ENCODE assay signal across 28 mouse cellular contexts in the genomic region with DNA sequence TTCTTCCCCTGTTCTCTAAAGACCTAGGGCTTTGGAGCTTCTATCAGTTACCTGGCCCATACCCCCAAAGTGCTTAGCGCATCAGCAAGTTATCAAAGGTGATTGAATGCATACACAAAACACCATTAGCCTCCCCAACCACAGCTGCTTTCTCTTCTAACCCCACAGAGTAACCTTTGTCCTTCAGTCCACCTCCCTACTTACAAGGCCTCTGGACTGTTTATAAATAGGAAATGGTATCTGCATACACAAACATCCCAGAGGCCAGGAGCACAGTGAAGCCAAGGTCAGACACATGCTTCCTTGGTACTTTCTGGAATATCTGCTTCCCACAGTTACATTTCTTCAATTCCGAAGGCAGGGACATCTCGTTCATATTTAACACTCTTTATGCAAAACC.
A peak's percentile ranks its signal among the peaks of the same experiment; 100 is the strongest.
DNase-seq lines count a peak whose midpoint lies in the region; ATAC-seq and TF ChIP-seq lines count a peak whose summit lies in the region.
"Had no signal": no experiment of that assay in that cellular context is flagged by ENCODE, and none has a peak within 500 bp of the region (broad histone marks: within the 10 kb centered on the region; RNA-seq: fewer than 3 reads in every experiment).

No protein-coding gene starts in this region.

- H3K4me1 ChIP-seq in heart, embryonic 11.5 days (ENCODE audit: control insufficient read depth, insufficient read depth, low read length), result 0 out of 2 replicates have a peak, but pooled peaks cover 7% of the 10 kb centered on the region
- peaks cover 15% of the 10 kb centered on the region for H3K4me1 ChIP-seq in heart, embryonic 10.5 days
- H3K4me1 ChIP-seq in kidney, adult 2 months (ENCODE audit: control insufficient read depth, insufficient read depth, low read length), result no peaks in the 10 kb centered on the region
- H3K4me1 ChIP-seq in hindbrain, embryonic 14.5 days (replicated peaks; ENCODE audit: control insufficient read depth, insufficient read depth, low read length), result no peaks in the 10 kb centered on the region
- H3K4me1 ChIP-seq: forebrain, embryonic 15.5 days had no signal

- no peaks in the 10 kb centered on the region for H3K36me3 ChIP-seq in heart, embryonic 11.5 days (ENCODE audit: control insufficient read depth, insufficient read depth, low read length)
- no peaks in the 10 kb centered on the region for H3K36me3 ChIP-seq in heart, embryonic 10.5 days
- H3K36me3 ChIP-seq in kidney, adult 2 months (ENCODE audit: control insufficient read depth, insufficient read depth, low read length), result no peaks in the 10 kb centered on the region
- no peaks in the 10 kb centered on the region for H3K36me3 ChIP-seq in hindbrain, embryonic 14.5 days (replicated peaks; ENCODE audit: control insufficient read depth, insufficient read depth)
- H3K36me3 ChIP-seq: embryonic facial prominence, embryonic 13.5 days; forebrain, embryonic 10.5 days; forebrain, embryonic 15.5 days; limb, embryonic 12.5 days had no signal

- no peaks in the 10 kb centered on the region for H3K9me3 ChIP-seq in heart, embryonic 11.5 days (replicated peaks; ENCODE audit: control insufficient read depth, low read length)
- no peaks in the 10 kb centered on the region for H3K9me3 ChIP-seq in heart, embryonic 10.5 days
- no peaks in the 10 kb centered on the region for H3K9me3 ChIP-seq in hindbrain, embryonic 14.5 days (ENCODE audit: control insufficient read depth, low read length)
- H3K9me3 ChIP-seq: embryonic facial prominence, embryonic 13.5 days; forebrain, embryonic 10.5 days; forebrain, embryonic 15.5 days; limb, embryonic 12.5 days had no signal

- no peaks in the 10 kb centered on the region for H3K27me3 ChIP-seq in heart, embryonic 11.5 days (ENCODE audit: control insufficient read depth, insufficient read depth, low read length)
- H3K27me3 ChIP-seq in heart, embryonic 10.5 days (ENCODE audit: insufficient read depth, poor library complexity, severe bottlenecking), result no peaks in the 10 kb centered on the region
- H3K27me3 ChIP-seq in kidney, adult 2 months (replicated peaks; ENCODE audit: control insufficient read depth, insufficient read depth, low read length), result no peaks in the 10 kb centered on the region
- no peaks in the 10 kb centered on the region for H3K27me3 ChIP-seq in hindbrain, embryonic 14.5 days (ENCODE audit: control insufficient read depth, insufficient read depth, low read length)
- H3K27me3 ChIP-seq: CH12.LX; embryonic facial prominence, embryonic 13.5 days; forebrain, embryonic 15.5 days; limb, embryonic 12.5 days had no signal

- no peak for TF ChIP-seq CTCF in kidney, adult 2 months (conservative IDR thresholded peaks at IDR 0.05; ENCODE audit: insufficient read depth, insufficient read length, low read depth, low read length)

- no peak overlapping the region for H3K4me3 ChIP-seq in heart, embryonic 11.5 days (ENCODE audit: low read depth, low read length)
- no peak overlapping the region for H3K4me3 ChIP-seq in heart, embryonic 10.5 days
- H3K4me3 ChIP-seq in kidney, adult 2 months (ENCODE audit: insufficient read depth, low read depth, low read length), result no peak overlapping the region
- no peak overlapping the region for H3K4me3 ChIP-seq in hindbrain, embryonic 14.5 days (replicated peaks; ENCODE audit: low read length)
- H3K4me3 ChIP-seq: embryonic facial prominence, embryonic 13.5 days; forebrain, embryonic 10.5 days; forebrain, embryonic 15.5 days; layer of hippocampus, adult 2 months; left cerebral cortex, adult 2 months; limb, embryonic 12.5 days had no signal

- no peak overlapping the region for H3K9ac ChIP-seq in heart, embryonic 11.5 days (ENCODE audit: low read depth, low read length)
- H3K9ac ChIP-seq in hindbrain, embryonic 14.5 days, result no peak overlapping the region
- H3K9ac ChIP-seq: embryonic facial prominence, embryonic 13.5 days; forebrain, embryonic 15.5 days; limb, embryonic 12.5 days had no signal

- no peak for TF ChIP-seq POLR2A in kidney, adult 2 months (IDR thresholded peaks at IDR 0.05; ENCODE audit: low read depth, low read length)

- ATAC-seq in heart, embryonic 11.5 days (replicated peaks; ENCODE audit: insufficient number of reproducible peaks, low FRiP score, low TSS enrichment), result no peak
- no peak for ATAC-seq in hindbrain, embryonic 14.5 days (ENCODE audit: low FRiP score)
- ATAC-seq: activated CD4-positive, CD25-positive, alpha-beta regulatory T cell, adult 4 months; forebrain, embryonic 15.5 days; midbrain, embryonic 16.5 days had no signal

- H3K4me2 ChIP-seq in heart, embryonic 11.5 days, result no peak overlapping the region
- no peak overlapping the region for H3K4me2 ChIP-seq in hindbrain, embryonic 14.5 days (replicated peaks)
- H3K4me2 ChIP-seq: embryonic facial prominence, embryonic 13.5 days; forebrain, embryonic 15.5 days; limb, embryonic 12.5 days; liver, embryonic 11.5 days; midbrain, embryonic 11.5 days had no signal

- WGBS in heart, embryonic 11.5 days (ENCODE audit: insufficient replicate concordance), result 70% methylated on average over 3 of the region's 3 CpGs
- WGBS in heart, embryonic 10.5 days, result 84% methylated on average over 3 of the region's 3 CpGs
- WGBS in kidney, adult 2 months, result 77% methylated on average over 3 of the region's 3 CpGs
- 88% methylated on average over 3 of the region's 3 CpGs for WGBS in hindbrain, embryonic 14.5 days

- H3K27ac ChIP-seq in heart, embryonic 11.5 days (ENCODE audit: low read depth, low read length), result 0 out of 2 replicates have a peak overlapping the region, but pooled peaks have one; percentile 6
- no peak overlapping the region for H3K27ac ChIP-seq in heart, embryonic 10.5 days
- H3K27ac ChIP-seq in kidney, adult 2 months (ENCODE audit: insufficient read depth, low read depth, low read length), result peak overlapping the region; percentile 30; the same call in 1 of the 2 replicates
- no peak overlapping the region for H3K27ac ChIP-seq in hindbrain, embryonic 14.5 days
- H3K27ac ChIP-seq: embryonic facial prominence, embryonic 13.5 days; forebrain, embryonic 10.5 days; forebrain, embryonic 15.5 days; layer of hippocampus, adult 2 months; left cerebral cortex, adult 2 months; limb, embryonic 12.5 days; stomach, postnatal 0 days had no signal

- DNase-seq in heart, embryonic 10.5 days (ENCODE audit: low spot score), result no peak
- peak; percentile 15 for DNase-seq in kidney, adult 2 months
- no peak for DNase-seq in kidney, adult 18-20 months
- DNase-seq in skeletal muscle tissue, adult 2 months (ENCODE audit: low read depth, low spot score), result peak; percentile 13
- no peak for DNase-seq in hindbrain, embryonic 14.5 days (ENCODE audit: low spot score)
- DNase-seq: adrenal gland, adult 2 months; adrenal gland, postnatal 36 days; B cell, adult 2 months; cerebellum, adult 18-20 months; cerebellum, postnatal 10 days; kidney, adult 11 months; kidney, postnatal 36 days; lung, postnatal 36 days; right cerebral cortex, postnatal 25 days; thymus, postnatal 4 days had no signal

Comparison
In these comparisons a context has a peak if more than half of its experiments do, and no peak if none do; other contexts are left out.
1. H3K27ac ChIP-seq: peak in heart, embryonic 11.5 days (single experiment) and kidney, adult 2 months (single experiment); none in heart, embryonic 10.5 days (single experiment) and hindbrain, embryonic 14.5 days (single experiment).
2. DNase-seq: peak in kidney, adult 2 months (single experiment) and skeletal muscle tissue, adult 2 months (single experiment); none in heart, embryonic 10.5 days (single experiment), kidney, adult 18-20 months (single experiment) and hindbrain, embryonic 14.5 days (single experiment).